Mouse (Mus musculus): Measurements from ENCODE around the gene Aif1. TPM values are rescaled to one million over a fixed set of nuclear protein-coding genes. Genes with fewer than 3 reads are reported as not detected.

The Aif1 gene
- polyA plus RNA-seq, 1 experiment from 2014 or later: 25.4 TPM

- Histone ChIP-seq H3K9me3 (ENCODE audit: control insufficient read depth) (no peaks in the 10 kb centered on the region), H3K4me3 (ENCODE audit: low read depth, low read length) (no peak overlapping the region), H3K4me2 (replicated peaks; ENCODE audit: low read depth) (no peak overlapping the region), H3K27ac (ENCODE audit: low read depth, low read length) (no peak overlapping the region), H3K27me3 (replicated peaks; ENCODE audit: control insufficient read depth, insufficient read depth, low read length) (no peaks in the 10 kb centered on the region), H3K9ac (ENCODE audit: low read depth, low read length) (no peak overlapping the region), H3K36me3 (ENCODE audit: control insufficient read depth, insufficient read depth) (peaks cover 97% of the 10 kb centered on the region), H3K4me1 (replicated peaks; ENCODE audit: control insufficient read depth, insufficient read depth, low read length) (no peaks in the 10 kb centered on the region)
- TF ChIP-seq CTCF (IDR thresholded peaks at IDR 0.05; ENCODE audit: low read depth): no peak
- ATAC-seq: no peak
- 80% methylated on average over 4 of the region's 4 CpGs for WGBS
Measured at GRCm38 (mm10) chr17:35153931-35154330, 21.9 kb downstream of the Aif1 start.

- WGBS: 87% methylated on average over 9 of the region's 9 CpGs
- H3K4me1 ChIP-seq (replicated peaks; ENCODE audit: control insufficient read depth, insufficient read depth, low read length): no peaks in the 10 kb centered on the region
- no peak overlapping the region for H3K4me3 ChIP-seq (ENCODE audit: low read depth, low read length)
- no peaks in the 10 kb centered on the region for H3K9me3 ChIP-seq (ENCODE audit: control insufficient read depth)
- TF ChIP-seq CTCF (IDR thresholded peaks at IDR 0.05; ENCODE audit: low read depth): no peak
- no peak overlapping the region for H3K4me2 ChIP-seq (replicated peaks; ENCODE audit: low read depth)
- H3K27ac ChIP-seq (ENCODE audit: low read depth, low read length): no peak overlapping the region
- no peaks in the 10 kb centered on the region for H3K27me3 ChIP-seq (replicated peaks; ENCODE audit: control insufficient read depth, insufficient read depth, low read length)
- no peak for ATAC-seq
- peaks cover 96% of the 10 kb centered on the region for H3K36me3 ChIP-seq (ENCODE audit: control insufficient read depth, insufficient read depth)
- no peak overlapping the region for H3K9ac ChIP-seq (ENCODE audit: low read depth, low read length)
Measured at GRCm38 (mm10) chr17:35153077-35153476, 22.8 kb downstream of the Aif1 start.

GRCm38 (mm10) chr17:35152121-35152520 lies 23.7 kb downstream of the Aif1 start:
- H3K9ac ChIP-seq (ENCODE audit: low read depth, low read length): no peak overlapping the region
- ATAC-seq: no peak
- peaks cover 95% of the 10 kb centered on the region for H3K36me3 ChIP-seq (ENCODE audit: control insufficient read depth, insufficient read depth)
- H3K4me3 ChIP-seq (ENCODE audit: low read depth, low read length): no peak overlapping the region
- no peak overlapping the region for H3K27ac ChIP-seq (ENCODE audit: low read depth, low read length)
- no peaks in the 10 kb centered on the region for H3K9me3 ChIP-seq (ENCODE audit: control insufficient read depth)
- H3K27me3 ChIP-seq (replicated peaks; ENCODE audit: control insufficient read depth, insufficient read depth, low read length): no peaks in the 10 kb centered on the region
- whole genome bisulfite sequencing: 93% methylated on average over 4 of the region's 4 CpGs
- no peak overlapping the region for H3K4me2 ChIP-seq (replicated peaks; ENCODE audit: low read depth)
- H3K4me1 ChIP-seq (replicated peaks; ENCODE audit: control insufficient read depth, insufficient read depth, low read length): no peaks in the 10 kb centered on the region
- TF ChIP-seq CTCF (IDR thresholded peaks at IDR 0.05; ENCODE audit: low read depth): no peak

- Histone ChIP-seq H3K36me3 (ENCODE audit: control insufficient read depth, insufficient read depth) (peaks cover 95% of the 10 kb centered on the region), H3K4me2 (replicated peaks; ENCODE audit: low read depth) (no peak overlapping the region), H3K4me3 (ENCODE audit: low read depth, low read length) (no peak overlapping the region), H3K4me1 (replicated peaks; ENCODE audit: control insufficient read depth, insufficient read depth, low read length) (no peaks in the 10 kb centered on the region), H3K9me3 (ENCODE audit: control insufficient read depth) (no peaks in the 10 kb centered on the region), H3K27me3 (replicated peaks; ENCODE audit: control insufficient read depth, insufficient read depth, low read length) (no peaks in the 10 kb centered on the region), H3K9ac (ENCODE audit: low read depth, low read length) (no peak overlapping the region), H3K27ac (ENCODE audit: low read depth, low read length) (peak overlapping the region; percentile 11; the same call in 1 of the 2 replicates)
- ATAC-seq: no peak
- TF ChIP-seq CTCF (IDR thresholded peaks at IDR 0.05; ENCODE audit: low read depth): no peak
- 65% methylated on average over 5 of the region's 5 CpGs for WGBS
Measured at GRCm38 (mm10) chr17:35147922-35148639, 27.8 kb downstream of the Aif1 start.

- WGBS: 43% methylated on average over 3 of the region's 3 CpGs
- Histone ChIP-seq H3K4me2 (replicated peaks; ENCODE audit: low read depth) (no peak overlapping the region), H3K9ac (ENCODE audit: low read depth, low read length) (no peak overlapping the region), H3K27ac (ENCODE audit: low read depth, low read length) (no peak overlapping the region), H3K4me1 (replicated peaks; ENCODE audit: control insufficient read depth, insufficient read depth, low read length) (no peaks in the 10 kb centered on the region), H3K27me3 (replicated peaks; ENCODE audit: control insufficient read depth, insufficient read depth, low read length) (no peaks in the 10 kb centered on the region), H3K36me3 (ENCODE audit: control insufficient read depth, insufficient read depth) (peaks cover 95% of the 10 kb centered on the region), H3K4me3 (ENCODE audit: low read depth, low read length) (no peak overlapping the region), H3K9me3 (ENCODE audit: control insufficient read depth) (no peaks in the 10 kb centered on the region)
- TF ChIP-seq CTCF (IDR thresholded peaks at IDR 0.05; ENCODE audit: low read depth): no peak
- ATAC-seq: no peak
Measured at GRCm38 (mm10) chr17:35147348-35147747, 28.5 kb downstream of the Aif1 start.

GRCm38 (mm10) chr17:35146139-35146538 lies 29.7 kb downstream of the Aif1 start:
- Histone ChIP-seq H3K27ac (ENCODE audit: low read depth, low read length) (no peak overlapping the region; the same call in 1 of the 2 replicates), H3K36me3 (ENCODE audit: control insufficient read depth, insufficient read depth) (peaks cover 96% of the 10 kb centered on the region), H3K4me2 (replicated peaks; ENCODE audit: low read depth) (no peak overlapping the region), H3K9me3 (ENCODE audit: control insufficient read depth) (no peaks in the 10 kb centered on the region), H3K9ac (ENCODE audit: low read depth, low read length) (no peak overlapping the region), H3K4me1 (replicated peaks; ENCODE audit: control insufficient read depth, insufficient read depth, low read length) (no peaks in the 10 kb centered on the region), H3K27me3 (replicated peaks; ENCODE audit: control insufficient read depth, insufficient read depth, low read length) (no peaks in the 10 kb centered on the region), H3K4me3 (ENCODE audit: low read depth, low read length) (no peak overlapping the region)
- WGBS: 75% methylated on average over 5 of the region's 5 CpGs
- no peak for TF ChIP-seq CTCF (IDR thresholded peaks at IDR 0.05; ENCODE audit: low read depth)
- no peak for ATAC-seq

Data from intestine, postnatal 0 days (tissue).